Mouse (Mus musculus): ENCODE results near the gene Tbc1d23.
A peak's percentile ranks its signal among the peaks of the same experiment; 100 is the strongest.
"Not testable (repeated sequence)": the region's sequence is repeated elsewhere in the genome, so short reads cannot be mapped to it uniquely, and the experiment has no call there.

Gene Tbc1d23

GRCm38 (mm10) chr16:57231089-57231936 is at the start of gene Tbc1d23:
Gene Tbc1d23 (minus strand): TSS chr16:57231504.
- peak; percentile 99 for DNase-seq

GRCm38 (mm10) chr16:57280221-57281217 is 49.2 kb upstream of the Tbc1d23 start:
- peak; percentile 27 for DNase-seq

- DNase-seq: no peak
Measured at GRCm38 (mm10) chr16:57278976-57279626, 47.8 kb upstream of the Tbc1d23 start.

- DNase-seq: no peak
Measured at GRCm38 (mm10) chr16:57269751-57270150, 38.4 kb upstream of the Tbc1d23 start.

GRCm38 (mm10) chr16:57268058-57268841 is 36.9 kb upstream of the Tbc1d23 start:
- no peak for DNase-seq

- DNase-seq: no peak
Measured at GRCm38 (mm10) chr16:57267068-57267467, 35.8 kb upstream of the Tbc1d23 start.

- DNase-seq: no peak
Measured at GRCm38 (mm10) chr16:57260152-57260551, 28.8 kb upstream of the Tbc1d23 start.

- no peak for DNase-seq
Measured at GRCm38 (mm10) chr16:57259356-57260083, 28.2 kb upstream of the Tbc1d23 start.

GRCm38 (mm10) chr16:57251589-57252421 is 20.5 kb upstream of the Tbc1d23 start:
- DNase-seq: no peak

GRCm38 (mm10) chr16:57250991-57251390 is 19.7 kb upstream of the Tbc1d23 start:
- DNase-seq: no peak

- no peak for DNase-seq
Measured at GRCm38 (mm10) chr16:57247464-57247863, 16.2 kb upstream of the Tbc1d23 start.

- DNase-seq: no peak
Measured at GRCm38 (mm10) chr16:57246596-57246995, 15.3 kb upstream of the Tbc1d23 start.

GRCm38 (mm10) chr16:57243858-57244248 is 12.5 kb upstream of the Tbc1d23 start:
- peak; percentile 44 for DNase-seq

GRCm38 (mm10) chr16:57243205-57243857 is 12.0 kb upstream of the Tbc1d23 start:
- no peak for DNase-seq

- no peak for DNase-seq
Measured at GRCm38 (mm10) chr16:57242857-57243204, 11.5 kb upstream of the Tbc1d23 start.

GRCm38 (mm10) chr16:57235871-57236510 is 4.7 kb upstream of the Tbc1d23 start:
- no peak for DNase-seq

GRCm38 (mm10) chr16:57231937-57232310 is 620 bp upstream of the Tbc1d23 start:
- not testable (repeated sequence) for DNase-seq

- DNase-seq: no peak
Measured at GRCm38 (mm10) chr16:57226444-57226843, 4.9 kb downstream of the Tbc1d23 start.

- DNase-seq: no peak
Measured at GRCm38 (mm10) chr16:57220361-57220760, 10.9 kb downstream of the Tbc1d23 start.

GRCm38 (mm10) chr16:57215957-57216356 is 15.3 kb downstream of the Tbc1d23 start:
- DNase-seq: no peak

Measured in cerebellum, adult 9-11 months (tissue).